Mouse (Mus musculus): Measurements from ENCODE around the gene Prss50.

GRCm38 (mm10) chr9:110896595-110896994 is 38.8 kb downstream of the Prss50 start:
- TF ChIP-seq CTCF (IDR thresholded peaks at IDR 0.05 in 2 of 3, conservative IDR thresholded peaks at IDR 0.05 in 1 of 3; ENCODE audit: control insufficient read depth in 1 of 3, insufficient read depth in 1 of 3, low read depth in 2 of 3, low read length in 3 of 3, poor library complexity in 1 of 3, severe bottlenecking in 1 of 3) (no peak), ZC3H11A (IDR thresholded peaks at IDR 0.05; ENCODE audit: low read depth, low read length) (no peak), NRF1 (IDR thresholded peaks at IDR 0.05; ENCODE audit: insufficient read depth, low read depth, low read length, poor library complexity, severe bottlenecking) (no peak)
